Mouse (Mus musculus) stomach, adult 2 months (tissue): ENCODE results near the gene Tecr. TPM values are rescaled to one million over a fixed set of nuclear protein-coding genes. Genes with fewer than 3 reads are reported as not detected.

Experiments
- polyA plus RNA-seq: library from polyadenylated mRNA; depleted of rRNA; stranded (reverse); fragments of >200 nt; gene quantifications from 2 replicates; pipeline ENCODE4 v1.2.3, GENCODE M21; 2012; rRNA removed

Tecr gene
- 362 and 364 TPM in 2 replicates for polyA plus RNA-seq

GRCm38 (mm10) chr8:83607661-83608397 is at the start of gene Tecr, which contains the start of gene Dnajb1:
Gene Tecr, minus strand, starts transcription at chr8:83607971.
Gene Dnajb1, plus strand, starts transcription at chr8:83608193.

DNA sequence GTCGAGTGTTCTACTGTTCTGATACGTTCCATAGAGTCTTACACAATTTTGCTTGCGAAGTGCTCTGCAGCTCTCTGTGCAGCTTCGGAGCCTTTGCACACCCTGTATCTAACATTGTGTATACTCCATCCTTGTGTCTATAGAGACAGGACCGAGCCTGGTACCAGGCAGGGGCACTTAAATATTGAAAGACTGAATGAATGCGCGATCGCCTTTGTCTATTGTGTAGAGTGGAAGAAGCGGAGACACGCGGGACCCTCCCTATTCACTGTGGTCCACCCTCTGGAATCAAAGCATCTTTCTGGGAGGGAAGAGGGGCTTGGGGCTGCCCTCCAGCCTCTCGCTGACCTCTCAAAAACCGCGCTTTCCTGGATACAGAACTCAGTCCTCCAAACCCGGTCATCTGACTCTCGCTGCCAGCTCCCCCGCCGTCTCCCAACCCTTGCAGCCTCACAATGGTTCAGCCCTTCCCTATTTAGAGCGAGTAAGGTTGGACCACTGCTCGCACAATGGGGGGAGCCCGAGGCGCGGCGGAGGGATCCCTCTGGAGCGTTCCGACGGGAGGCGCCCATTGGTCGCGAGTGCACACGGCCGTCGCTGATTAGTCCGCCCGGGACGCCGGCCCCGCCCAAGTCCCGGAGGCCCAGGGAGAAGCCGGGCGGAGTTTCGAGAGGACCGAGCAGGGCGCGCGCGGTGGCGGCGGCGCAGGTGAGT is 44.4 kb upstream of the Tecr start, which contains the start of gene Gipc1:
Gipc1 (plus strand) TSS at position 648 of the 714 bp plus-strand sequence.

DNA sequence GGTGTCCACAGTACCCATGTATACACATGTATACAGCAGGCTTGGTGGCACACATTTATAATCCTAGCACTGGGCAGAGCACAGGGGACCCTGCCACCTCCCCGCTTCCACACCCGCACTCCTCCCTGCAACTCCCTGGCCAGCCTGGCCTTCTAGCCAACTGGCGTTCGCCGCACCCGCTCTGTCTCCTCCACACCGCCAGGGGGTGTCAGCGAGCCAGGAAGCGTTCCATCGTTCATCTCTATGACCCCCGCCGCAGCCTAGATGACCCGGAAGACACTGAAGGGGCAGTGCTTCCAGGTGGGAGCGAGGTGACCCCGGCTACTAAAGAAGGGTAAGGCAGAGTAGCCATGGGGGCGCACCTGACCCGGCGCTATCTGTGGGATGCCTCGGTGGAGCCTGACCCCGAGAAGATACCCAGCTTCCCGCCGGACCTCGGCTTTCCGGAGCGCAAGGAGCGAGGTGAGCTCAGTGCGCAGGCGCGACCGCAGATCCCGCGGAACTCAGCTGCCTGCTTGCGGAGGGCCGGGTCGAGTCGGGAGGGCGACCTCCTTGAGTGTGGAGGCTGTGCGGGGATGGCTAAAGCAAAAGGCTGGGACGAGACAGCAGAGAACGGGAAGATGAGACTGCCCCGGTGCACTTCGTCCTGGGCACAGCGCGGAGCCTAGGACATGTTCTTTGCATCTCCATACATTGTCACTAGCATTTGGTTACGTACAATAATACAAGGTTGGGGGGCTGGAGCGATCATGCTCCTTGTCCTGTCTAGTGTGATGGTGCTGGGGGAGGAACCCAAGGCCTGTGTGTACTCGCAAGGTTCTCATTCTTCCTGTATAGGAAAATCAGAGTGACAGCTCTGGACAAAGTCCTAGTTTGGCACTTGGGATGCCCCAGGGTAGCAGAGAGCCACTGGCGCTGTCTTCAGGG is 41.0 kb downstream of the Tecr start, which contains the start of gene Ndufb7:
Ndufb7 (plus strand) TSS at position 203 of the 927 bp plus-strand sequence.

GRCm38 (mm10) chr8:83535736-83536135 is 72.0 kb downstream of the Tecr start, which contains the start of gene Olfr370:
Gene Olfr370, plus strand, starts transcription at chr8:83535780.

Other genes starting within 250 kb of the Tecr start
- 0.03 TPM in 1 of 2 replicates, not detected in the other for gene Clgn, start 218.1 kb downstream of the Tecr start, polyA plus RNA-seq
- 0.21 and 0.76 TPM in 2 replicates for gene Scoc, start 149.6 kb downstream of the Tecr start, polyA plus RNA-seq
- gene Olfr370, start 72.2 kb downstream of the Tecr start, polyA plus RNA-seq: not detected in 2 replicates
- gene Ndufb7, start 41.3 kb downstream of the Tecr start, polyA plus RNA-seq: 276 and 408 TPM in 2 replicates
- 14.1 and 16.2 TPM in 2 replicates for gene Dnajb1, start 222 bp upstream of the Tecr start, polyA plus RNA-seq
- gene Gipc1, start 44.7 kb upstream of the Tecr start, polyA plus RNA-seq: 63.4 and 77.2 TPM in 2 replicates
- 9.7 and 11.4 TPM in 2 replicates for gene Ptger1, start 58.7 kb upstream of the Tecr start, polyA plus RNA-seq
- 59.5 and 71.9 TPM in 2 replicates for gene Pkn1, start 91.2 kb upstream of the Tecr start, polyA plus RNA-seq
- 19.2 and 21.8 TPM in 2 replicates for gene Ddx39, start 107.2 kb upstream of the Tecr start, polyA plus RNA-seq
- gene Adgre5, start 133.4 kb upstream of the Tecr start, polyA plus RNA-seq: 20.3 and 23.7 TPM in 2 replicates